In the genomic region with DNA sequence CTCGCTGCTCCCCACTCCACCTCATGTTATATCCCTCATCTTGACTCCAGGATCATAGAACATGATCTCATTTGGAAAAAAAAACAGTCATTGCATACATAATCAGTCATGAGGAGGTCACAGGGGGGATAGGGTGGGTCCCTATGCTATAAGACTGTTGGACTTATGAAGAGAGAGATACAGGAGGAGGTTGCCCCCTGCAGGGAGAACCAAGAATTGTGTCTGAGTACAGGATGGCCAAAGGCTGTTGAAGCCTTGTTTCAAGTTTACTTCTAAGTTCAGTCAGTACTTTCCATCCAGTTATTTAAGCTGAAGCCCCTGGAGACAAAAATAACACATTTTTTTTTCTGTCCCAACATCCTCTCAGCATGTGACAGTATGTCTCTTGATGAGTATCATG, we compare ENCODE assay signal across 8 mouse cellular contexts.
DNase-seq lines count a peak whose midpoint lies in the region; ATAC-seq and TF ChIP-seq lines count a peak whose summit lies in the region.

No protein-coding gene starts in this region.

- H3K4me3 ChIP-seq in hindbrain, embryonic 10.5 days: no peak overlapping the region
- no peak overlapping the region for H3K4me3 ChIP-seq in hindbrain, embryonic 12.5 days
- H3K4me3 ChIP-seq in E14TG2a.4 (replicated peaks; ENCODE audit: low read length): no peak overlapping the region

- no peaks in the 10 kb centered on the region for H3K36me3 ChIP-seq in hindbrain, embryonic 10.5 days
- no peaks in the 10 kb centered on the region; the same call in 1 of the 2 replicates for H3K36me3 ChIP-seq in hindbrain, embryonic 12.5 days
- H3K36me3 ChIP-seq in E14TG2a.4 (ENCODE audit: insufficient read depth, low read length): no peaks in the 10 kb centered on the region

- no peak overlapping the region for H3K9ac ChIP-seq in hindbrain, embryonic 12.5 days

- no peak overlapping the region for H3K27ac ChIP-seq in hindbrain, embryonic 10.5 days
- H3K27ac ChIP-seq in hindbrain, embryonic 12.5 days: no peak overlapping the region

- H3K4me2 ChIP-seq in hindbrain, embryonic 12.5 days (replicated peaks): no peak overlapping the region

- H3K4me1 ChIP-seq in hindbrain, embryonic 10.5 days (replicated peaks): 0 out of 2 replicates have a peak, but pooled peaks cover 7% of the 10 kb centered on the region
- no peaks in the 10 kb centered on the region for H3K4me1 ChIP-seq in hindbrain, embryonic 12.5 days
- H3K4me1 ChIP-seq in E14TG2a.4 (replicated peaks; ENCODE audit: low read depth, low read length): no peaks in the 10 kb centered on the region

- no peak for ATAC-seq in hindbrain, embryonic 12.5 days (ENCODE audit: low FRiP score)

- 87% methylated on average over 1 of the region's 1 CpGs for WGBS in hindbrain, embryonic 10.5 days
- 93% methylated on average over 1 of the region's 1 CpGs for WGBS in hindbrain, embryonic 12.5 days

- TF ChIP-seq CTCF in E14TG2a.4 (conservative IDR thresholded peaks at IDR 0.05; ENCODE audit: low read length): peak; percentile 36

- DNase-seq in hindbrain, embryonic 10.5 days (ENCODE audit: low spot score): peak; percentile 47
- peak; percentile 28 for DNase-seq in adrenal gland, postnatal 25 days
- DNase-seq in heart, postnatal 14 days: peak; percentile 41 to 71
- DNase-seq in left cerebral cortex, postnatal 14 days (ENCODE audit: low spot score in 2 of 2): peak; percentile 58 to 75
- peak; percentile 49 to 67 for DNase-seq in right cerebral cortex, postnatal 10 days (ENCODE audit: low spot score in 2 of 2)
- DNase-seq in ovary, adult 18-20 months (ENCODE audit: low spot score): no peak

- intact Hi-C loops in heart, postnatal 14 days (cut with DNase I): loop anchor here (1.0 to 5.0 kb wide), 2 partner anchors 79 to 144 kb away; a partner anchor contains a TSS
- intact Hi-C loops in left cerebral cortex, postnatal 14 days (cut with DNase I): loop anchor here (2.0 to 5.0 kb wide), 2 partner anchors 144 to 254 kb away; a partner anchor contains a TSS

- no peaks in the 10 kb centered on the region for H3K9me3 ChIP-seq in hindbrain, embryonic 10.5 days
- H3K9me3 ChIP-seq in hindbrain, embryonic 12.5 days (replicated peaks): no peaks in the 10 kb centered on the region
- no peaks in the 10 kb centered on the region for H3K9me3 ChIP-seq in E14TG2a.4 (ENCODE audit: low read length)

- H3K27me3 ChIP-seq in hindbrain, embryonic 10.5 days (ENCODE audit: insufficient read depth, poor library complexity, severe bottlenecking): no peaks in the 10 kb centered on the region
- no peaks in the 10 kb centered on the region for H3K27me3 ChIP-seq in hindbrain, embryonic 12.5 days
- no peaks in the 10 kb centered on the region for H3K27me3 ChIP-seq in E14TG2a.4 (ENCODE audit: insufficient read depth, low read length)
